Mouse (Mus musculus): Measurements from ENCODE around the gene Nudt1. TPM values are rescaled to one million over a fixed set of nuclear protein-coding genes. Genes with fewer than 3 reads are reported as not detected.

The Nudt1 gene
- polyA plus RNA-seq, 1 experiment = 11.5 TPM

- no peak for TF ChIP-seq POLR2A (IDR thresholded peaks at IDR 0.05; ENCODE audit: borderline replicate concordance, insufficient read depth, low read length)
- Histone ChIP-seq H3K4me1 (ENCODE audit: control insufficient read depth, insufficient read depth, low read length) (no peaks in the 10 kb centered on the region), H3K27ac (ENCODE audit: insufficient read depth, low read length) (no peak overlapping the region), H3K4me3 (replicated peaks; ENCODE audit: insufficient read depth, low read depth, low read length) (no peak overlapping the region), H3K27me3 (ENCODE audit: control insufficient read depth, insufficient read depth, low read length) (no peaks in the 10 kb centered on the region)
- DNase-seq = no peak
- 98% methylated on average over 4 of the region's 4 CpGs for WGBS
These were observed 47.5 kb downstream of the Nudt1 start for GRCm38 (mm10) chr5:140368926-140369325.

DNA sequence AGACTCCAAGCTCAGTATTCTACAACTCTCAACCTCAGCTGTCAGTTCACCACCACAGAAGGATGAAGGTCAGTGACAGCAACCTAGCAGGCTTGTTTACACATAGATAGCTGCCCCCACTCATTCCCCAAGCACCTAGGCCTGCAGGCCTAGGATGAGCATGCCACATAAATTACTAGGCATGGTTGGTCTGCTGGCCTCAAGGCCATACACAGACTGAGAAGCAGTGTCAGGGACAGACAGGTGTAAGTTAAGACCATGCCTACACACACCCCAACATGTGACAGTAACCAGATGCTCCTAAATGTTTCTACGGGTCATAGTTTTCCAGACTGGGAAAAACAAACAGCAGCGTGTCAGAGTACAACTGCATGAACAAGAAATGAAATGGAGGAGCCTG, 48.0 kb downstream of the Nudt1 start:
- Histone ChIP-seq H3K27me3 (ENCODE audit: control insufficient read depth, insufficient read depth, low read length) (no peaks in the 10 kb centered on the region), H3K4me1 (ENCODE audit: control insufficient read depth, insufficient read depth, low read length) (no peaks in the 10 kb centered on the region), H3K27ac (ENCODE audit: insufficient read depth, low read length) (no peak overlapping the region), H3K4me3 (replicated peaks; ENCODE audit: insufficient read depth, low read depth, low read length) (no peak overlapping the region)
- 96% methylated on average over 2 of the region's 2 CpGs for WGBS
- TF ChIP-seq POLR2A (IDR thresholded peaks at IDR 0.05; ENCODE audit: borderline replicate concordance, insufficient read depth, low read length) (no peak), CTCF (IDR thresholded peaks at IDR 0.05; ENCODE audit: borderline replicate concordance, insufficient read depth, low read depth, low read length) (no peak)
- DNase-seq = no peak

DNA sequence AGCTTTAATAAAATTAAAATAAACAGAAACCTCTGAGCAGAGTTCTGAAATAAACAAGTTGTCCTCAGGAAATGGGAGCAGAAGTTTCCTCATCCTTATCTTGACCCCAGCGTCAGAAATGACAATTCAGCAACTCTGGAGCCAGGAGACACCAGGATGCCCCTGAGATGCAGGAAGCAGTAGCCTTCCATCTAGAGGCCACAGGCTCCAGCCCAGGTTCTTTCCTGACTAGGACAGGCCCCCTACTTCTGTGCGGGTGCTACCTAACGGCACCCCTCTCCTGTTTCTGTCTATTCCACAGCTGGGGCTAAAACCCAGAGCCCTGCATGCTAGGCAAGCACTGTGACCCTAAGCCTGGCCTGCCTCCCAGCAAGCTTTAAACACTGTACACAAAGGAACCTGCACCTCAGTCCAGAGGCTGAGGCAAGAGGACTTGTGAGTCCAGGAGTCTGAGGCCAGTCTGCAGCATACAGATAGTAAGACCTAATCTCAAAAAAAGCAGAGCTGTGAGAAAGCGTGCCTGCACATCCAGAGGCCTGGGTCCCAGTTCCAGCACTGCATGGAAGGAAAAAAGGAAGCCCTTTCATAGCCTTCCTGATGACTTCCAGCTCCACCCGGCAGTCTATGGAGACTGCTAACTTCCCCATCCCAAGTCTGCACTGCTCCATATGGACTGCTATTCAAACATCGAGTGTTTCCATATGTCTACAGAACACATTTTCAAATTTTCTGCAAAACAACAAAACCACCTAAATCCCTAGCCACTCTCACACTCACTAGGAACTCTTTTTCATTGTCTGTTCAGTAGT, 49.2 kb downstream of the Nudt1 start:
- Histone ChIP-seq H3K27me3 (ENCODE audit: control insufficient read depth, insufficient read depth, low read length) (no peaks in the 10 kb centered on the region), H3K4me1 (ENCODE audit: control insufficient read depth, insufficient read depth, low read length) (no peaks in the 10 kb centered on the region), H3K27ac (ENCODE audit: insufficient read depth, low read length) (no peak overlapping the region), H3K4me3 (replicated peaks; ENCODE audit: insufficient read depth, low read depth, low read length) (no peak overlapping the region)
- TF ChIP-seq POLR2A (IDR thresholded peaks at IDR 0.05; ENCODE audit: borderline replicate concordance, insufficient read depth, low read length) = no peak
- TF ChIP-seq CTCF (IDR thresholded peaks at IDR 0.05; ENCODE audit: borderline replicate concordance, insufficient read depth, low read depth, low read length) = no peak
- no peak for DNase-seq
- 84% methylated on average over 6 of the region's 6 CpGs for WGBS

GRCm38 (mm10) chr5:140371671-140372070, 50.2 kb downstream of the Nudt1 start:
- DNase-seq = no peak
- no peak for TF ChIP-seq POLR2A (IDR thresholded peaks at IDR 0.05; ENCODE audit: borderline replicate concordance, insufficient read depth, low read length)
- no peak for TF ChIP-seq CTCF (IDR thresholded peaks at IDR 0.05; ENCODE audit: borderline replicate concordance, insufficient read depth, low read depth, low read length)
- H3K4me1 ChIP-seq (ENCODE audit: control insufficient read depth, insufficient read depth, low read length) = no peaks in the 10 kb centered on the region
- H3K27me3 ChIP-seq (ENCODE audit: control insufficient read depth, insufficient read depth, low read length) = no peaks in the 10 kb centered on the region
- H3K27ac ChIP-seq (ENCODE audit: insufficient read depth, low read length) = no peak overlapping the region
- no peak overlapping the region for H3K4me3 ChIP-seq (replicated peaks; ENCODE audit: insufficient read depth, low read depth, low read length)
- 67% methylated on average over 3 of the region's 3 CpGs for WGBS

DNA sequence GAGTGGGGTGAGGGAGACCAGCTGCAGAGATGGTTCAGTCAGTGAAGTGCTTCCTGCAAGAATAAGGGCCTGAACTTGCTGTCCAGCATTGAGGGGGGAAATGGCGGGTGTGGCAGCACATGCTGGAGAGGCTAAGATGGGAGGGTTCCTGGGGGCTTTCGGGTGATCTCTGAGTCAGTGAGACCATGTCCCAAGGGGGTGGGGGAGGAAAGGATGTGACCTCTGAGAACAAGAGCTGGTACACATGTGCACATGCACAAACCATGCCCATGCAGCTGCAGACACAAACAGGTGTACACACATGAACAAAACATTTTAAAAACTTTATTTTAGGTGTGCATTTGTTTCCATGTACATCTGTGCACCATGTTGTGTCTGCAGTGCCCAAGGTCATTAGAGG, 52.3 kb downstream of the Nudt1 start:
- Histone ChIP-seq H3K27ac (ENCODE audit: insufficient read depth, low read length) (no peak overlapping the region), H3K27me3 (ENCODE audit: control insufficient read depth, insufficient read depth, low read length) (no peaks in the 10 kb centered on the region), H3K4me3 (replicated peaks; ENCODE audit: insufficient read depth, low read depth, low read length) (no peak overlapping the region), H3K4me1 (ENCODE audit: control insufficient read depth, insufficient read depth, low read length) (no peaks in the 10 kb centered on the region)
- DNase-seq = no peak
- TF ChIP-seq CTCF (IDR thresholded peaks at IDR 0.05; ENCODE audit: borderline replicate concordance, insufficient read depth, low read depth, low read length) (no peak), POLR2A (IDR thresholded peaks at IDR 0.05; ENCODE audit: borderline replicate concordance, insufficient read depth, low read length) (no peak)
- WGBS = 83% methylated on average over 2 of the region's 2 CpGs

DNA sequence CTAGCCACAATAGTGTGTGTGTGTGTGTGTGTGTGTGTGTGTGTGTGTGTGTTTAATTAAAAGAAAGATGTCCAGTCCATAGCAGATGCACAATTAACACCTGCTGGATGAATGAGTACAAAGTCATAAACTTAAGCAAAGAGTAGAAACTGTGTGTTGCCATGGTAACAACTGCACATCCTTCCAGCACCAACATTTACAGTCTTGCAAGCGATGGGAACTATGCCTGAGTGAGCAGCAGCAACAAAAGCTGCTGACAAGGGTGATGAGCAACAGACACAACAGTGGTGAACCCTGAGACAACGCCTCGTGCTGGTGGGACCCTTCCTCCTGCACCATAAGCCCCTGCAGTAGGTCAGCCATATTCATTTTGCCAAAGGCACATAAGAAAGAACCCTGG, 52.8 kb downstream of the Nudt1 start:
- DNase-seq = no peak
- no peaks in the 10 kb centered on the region for H3K27me3 ChIP-seq (ENCODE audit: control insufficient read depth, insufficient read depth, low read length)
- no peak overlapping the region for H3K4me3 ChIP-seq (replicated peaks; ENCODE audit: insufficient read depth, low read depth, low read length)
- TF ChIP-seq CTCF (IDR thresholded peaks at IDR 0.05; ENCODE audit: borderline replicate concordance, insufficient read depth, low read depth, low read length) (no peak), POLR2A (IDR thresholded peaks at IDR 0.05; ENCODE audit: borderline replicate concordance, insufficient read depth, low read length) (no peak)
- WGBS = 37% methylated on average over 3 of the region's 3 CpGs
- H3K4me1 ChIP-seq (ENCODE audit: control insufficient read depth, insufficient read depth, low read length) = no peaks in the 10 kb centered on the region
- H3K27ac ChIP-seq (ENCODE audit: insufficient read depth, low read length) = no peak overlapping the region

DNA sequence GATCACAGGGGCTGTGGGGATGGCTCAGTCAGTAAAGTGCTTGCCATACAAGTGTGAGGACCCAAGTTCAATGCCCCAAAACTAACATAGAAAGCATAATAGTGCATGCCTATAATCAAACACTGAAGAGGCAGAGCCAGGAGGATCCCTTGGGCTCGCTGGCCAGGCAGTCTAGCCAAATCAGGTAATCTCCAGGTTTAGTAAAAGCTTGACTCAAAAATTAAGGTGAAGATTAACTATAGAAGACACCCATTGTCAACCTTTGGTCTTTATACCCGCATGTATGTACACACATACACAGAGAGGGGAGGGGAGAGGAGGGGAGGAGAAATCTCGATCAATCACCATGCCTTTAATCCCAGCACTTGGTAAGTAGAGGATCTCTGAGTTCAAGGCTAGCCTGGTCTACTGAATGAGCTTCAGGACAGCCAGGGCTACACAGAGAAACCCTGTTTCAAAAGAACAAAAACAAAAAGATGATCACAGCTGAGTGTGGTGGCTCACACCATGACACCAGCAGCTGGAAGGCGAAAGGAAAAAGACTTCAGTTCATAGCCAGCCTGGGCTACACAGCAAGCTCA, 53.9 kb downstream of the Nudt1 start:
- no peaks in the 10 kb centered on the region for H3K27me3 ChIP-seq (ENCODE audit: control insufficient read depth, insufficient read depth, low read length)
- no peak for DNase-seq

More for the DNA sequence above, 53.9 kb downstream of the Nudt1 start:
- no peak overlapping the region for H3K27ac ChIP-seq (ENCODE audit: insufficient read depth, low read length)
- WGBS = 89% methylated on average over 4 of the region's 4 CpGs
- no peak overlapping the region for H3K4me3 ChIP-seq (replicated peaks; ENCODE audit: insufficient read depth, low read depth, low read length)
- H3K4me1 ChIP-seq (ENCODE audit: control insufficient read depth, insufficient read depth, low read length) = no peaks in the 10 kb centered on the region
- TF ChIP-seq POLR2A (IDR thresholded peaks at IDR 0.05; ENCODE audit: borderline replicate concordance, insufficient read depth, low read length) (no peak), CTCF (IDR thresholded peaks at IDR 0.05; ENCODE audit: borderline replicate concordance, insufficient read depth, low read depth, low read length) (no peak)

All from cerebellum, adult 2 months (tissue).